Mouse (Mus musculus): ENCODE results near the gene Katnal1. TPM values are rescaled to one million over a fixed set of nuclear protein-coding genes. Genes with fewer than 3 reads are reported as not detected.

Gene Katnal1
- total RNA-seq, 2 experiments from 2014 or later, result 53.5 to 57.3 TPM

DNA sequence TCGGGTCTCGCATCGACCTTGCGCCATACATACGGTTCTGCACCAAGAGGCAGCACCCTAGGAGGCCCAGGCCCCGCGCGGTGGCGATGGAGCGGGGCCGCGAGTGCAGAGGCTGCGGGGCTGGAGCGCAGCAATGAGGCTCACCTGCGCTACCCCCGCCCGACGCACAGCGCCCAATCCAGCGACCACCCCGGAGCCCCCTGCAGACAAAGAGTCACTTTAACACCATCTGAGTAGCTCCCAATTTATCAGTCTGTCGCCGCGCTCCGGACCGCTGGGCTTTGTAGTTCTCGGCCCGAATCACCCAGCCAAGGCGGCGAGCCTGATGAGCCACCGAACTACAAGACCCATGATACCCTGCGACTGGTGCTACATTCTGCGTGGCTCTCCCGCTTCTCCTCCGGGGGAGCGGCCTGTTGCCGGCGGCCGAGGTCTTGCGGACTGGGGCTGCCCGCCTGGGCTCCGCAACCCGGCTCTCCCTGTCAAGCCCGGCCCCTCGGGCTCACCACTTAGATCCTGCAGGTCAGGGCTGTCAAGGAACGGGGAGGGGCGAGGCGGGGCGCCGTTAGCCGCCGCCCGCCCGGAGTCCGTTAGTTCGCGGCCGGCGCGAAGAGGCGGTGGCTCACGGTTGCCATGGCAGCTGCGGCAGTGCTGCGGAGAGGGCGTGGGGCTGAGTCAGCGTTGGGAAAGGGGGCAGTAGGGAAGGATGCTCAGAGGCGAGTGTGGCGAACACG is 571 bp downstream of the Katnal1 start:
- intact Hi-C loops (cut with DNase I), result no loop called here
- DNase-seq, result peak; percentile 96

DNA sequence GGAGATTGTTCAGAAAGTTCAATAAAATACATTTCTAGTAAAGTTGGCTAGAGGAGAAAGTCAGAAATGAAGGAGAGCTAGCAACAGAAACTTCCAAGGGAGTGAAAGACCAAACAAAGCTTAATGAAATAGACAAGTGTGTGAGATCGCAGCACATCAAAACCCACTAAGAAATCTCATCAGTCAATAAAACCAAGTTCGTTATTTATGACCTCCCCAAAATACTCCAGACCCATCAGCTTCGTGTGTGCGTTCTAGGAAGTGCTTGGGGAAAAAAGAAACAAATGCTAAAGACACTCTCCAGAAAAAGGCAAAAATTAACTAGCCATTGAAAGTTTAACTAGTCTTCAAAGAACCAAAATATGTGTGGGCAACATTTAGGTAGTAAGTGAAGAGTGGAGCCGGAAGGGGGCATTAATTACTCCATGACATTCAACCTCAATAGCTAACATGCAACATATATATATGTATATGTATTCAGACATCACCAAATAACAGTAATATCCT is 1.4 kb downstream of the Katnal1 start:
- DNase-seq, result no peak
- intact Hi-C loops (cut with DNase I), result no loop called here

DNA sequence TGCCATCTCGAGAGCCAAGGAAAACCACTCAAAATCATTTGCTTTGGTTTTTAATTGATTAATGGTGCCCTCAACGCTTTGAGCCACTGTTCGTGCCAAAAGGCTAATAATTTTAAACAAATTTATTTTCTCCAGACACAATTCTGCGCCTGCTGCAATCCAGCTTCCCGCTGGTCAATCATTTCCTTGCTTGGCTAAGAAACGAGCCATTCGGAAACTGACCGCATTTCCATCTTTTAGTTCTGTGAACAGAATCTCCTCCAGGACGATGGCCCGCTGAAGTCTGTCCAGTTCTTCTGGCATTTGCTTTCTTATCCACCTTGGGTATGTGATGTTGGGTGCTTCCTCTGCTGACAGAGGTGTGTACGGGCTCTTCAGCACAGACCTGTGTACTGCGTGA is 4.5 kb downstream of the Katnal1 start:
- intact Hi-C loops (cut with DNase I), result no loop called here
- DNase-seq, result no peak

DNA sequence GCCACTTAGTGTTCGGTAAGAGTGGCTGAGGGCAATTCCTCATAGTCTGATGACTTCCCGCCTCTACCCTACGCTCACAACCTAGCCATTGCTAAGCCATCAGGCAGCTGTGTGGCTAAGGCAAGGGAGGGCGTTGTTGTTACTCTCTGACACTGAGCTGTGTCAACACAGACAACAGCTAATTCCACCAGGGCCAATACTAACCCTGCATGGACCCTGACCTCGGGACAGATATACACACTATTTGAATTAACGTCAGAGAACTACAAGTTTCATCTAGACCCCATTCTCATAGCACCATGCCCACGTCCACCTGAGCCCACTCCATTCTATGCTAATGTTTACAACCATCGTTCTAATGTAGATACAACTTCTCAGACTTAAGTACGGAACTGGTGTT is 5.1 kb downstream of the Katnal1 start:
- DNase-seq, result no peak
- intact Hi-C loops (cut with DNase I), result no loop called here

DNA sequence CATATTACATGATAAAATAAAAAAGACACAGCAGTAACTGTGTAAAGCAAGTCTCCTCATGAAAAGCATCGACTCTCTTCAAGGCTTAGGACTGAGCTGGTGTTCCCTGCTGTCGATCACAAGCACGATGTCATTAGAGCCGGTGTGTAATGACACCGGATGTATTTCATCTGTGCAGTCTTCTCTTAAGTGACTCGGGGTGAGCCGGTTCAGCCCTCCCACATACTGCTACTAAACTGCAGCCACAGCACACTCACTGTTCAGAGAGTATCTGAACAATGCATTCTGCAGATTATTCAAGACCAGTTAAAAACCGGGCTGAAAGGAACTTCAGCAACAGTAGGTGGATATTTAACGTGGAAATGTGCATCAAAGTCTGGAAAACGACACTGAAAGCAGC is 5.7 kb downstream of the Katnal1 start:
- DNase-seq, result no peak

DNA sequence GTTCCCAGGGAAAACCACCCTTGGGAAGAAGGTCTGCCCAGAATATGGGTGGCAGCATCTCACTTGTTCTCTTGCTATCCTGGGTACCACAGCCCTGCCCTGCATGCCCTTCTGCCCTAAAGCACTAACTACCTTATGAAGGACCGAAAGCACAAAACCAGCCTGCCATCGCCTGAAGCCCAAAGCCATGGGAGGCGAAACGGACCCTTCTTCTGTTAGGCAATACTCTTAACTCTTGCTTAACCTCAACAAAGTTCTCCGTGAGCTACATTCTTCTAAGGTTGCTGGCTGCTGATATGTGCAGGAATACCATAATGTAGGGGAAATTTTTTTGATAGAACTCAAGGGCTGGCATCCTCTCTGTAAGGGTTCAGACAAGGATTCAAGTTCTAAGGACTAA is 6.3 kb downstream of the Katnal1 start:
- intact Hi-C loops (cut with DNase I), result no loop called here
- no peak for DNase-seq

More for the DNA sequence above, 5.7 kb downstream of the Katnal1 start:
- intact Hi-C loops (cut with DNase I), result no loop called here

DNA sequence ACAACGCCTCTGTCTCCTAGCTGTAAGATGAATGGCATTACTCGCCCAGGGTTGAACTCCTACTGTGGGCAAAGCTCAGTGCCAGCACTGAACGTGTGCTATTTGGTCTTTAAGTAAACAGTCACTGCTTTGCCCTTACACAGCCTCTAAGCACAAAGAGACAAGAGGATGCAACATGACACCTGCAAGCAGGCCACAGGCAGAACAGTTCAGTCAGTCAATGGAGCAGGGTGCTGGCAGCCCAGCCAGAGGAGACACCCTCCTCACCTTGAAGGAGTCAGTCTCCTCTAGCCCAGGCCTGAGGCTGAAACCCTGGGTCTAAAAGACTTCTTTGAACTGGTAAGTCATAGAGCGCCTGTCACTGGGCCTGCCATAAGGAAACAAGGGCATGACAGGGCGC is 11.1 kb downstream of the Katnal1 start:
- intact Hi-C loops (cut with DNase I), result no loop called here
- no peak for DNase-seq

DNA sequence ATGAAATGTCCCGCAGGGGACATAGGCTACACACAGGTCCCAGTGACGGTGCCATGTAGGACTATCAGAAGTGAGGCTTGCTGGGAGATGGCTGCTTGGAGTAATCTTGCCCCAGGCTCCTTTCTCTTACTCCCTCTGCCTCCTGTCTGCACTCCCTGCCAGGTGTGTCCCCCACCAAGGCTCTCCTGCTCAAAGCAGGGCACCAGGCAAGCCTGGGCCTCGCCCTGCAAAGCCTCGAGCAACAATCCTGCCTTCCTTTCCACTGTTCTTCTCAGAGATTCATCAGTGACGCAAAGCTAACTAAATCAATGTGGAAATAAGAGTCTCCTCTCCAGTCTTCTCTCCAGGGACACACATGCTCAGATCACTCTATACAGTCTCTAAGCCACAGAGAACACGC is 12.3 kb downstream of the Katnal1 start:
- intact Hi-C loops (cut with DNase I), result no loop called here
- no peak for DNase-seq

DNA sequence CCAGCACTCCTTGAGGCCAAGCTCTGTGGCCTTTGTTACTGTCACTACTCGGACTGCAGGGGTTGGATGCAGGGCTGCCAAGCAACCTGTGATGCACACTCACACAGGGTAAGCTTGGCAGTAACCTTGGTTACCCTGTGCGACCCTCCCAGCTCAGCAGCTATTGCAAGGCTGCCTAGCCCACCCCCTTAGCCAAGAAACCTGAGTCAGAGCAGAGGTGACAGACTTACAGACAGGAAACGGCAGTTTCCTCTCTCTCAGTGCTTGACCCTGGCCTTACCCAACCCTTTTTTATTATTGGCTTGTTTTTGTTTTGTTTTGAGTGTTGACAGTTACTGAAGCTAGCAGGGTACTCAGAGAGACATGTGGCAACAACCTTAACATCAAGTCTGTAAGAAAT is 16.9 kb downstream of the Katnal1 start:
- intact Hi-C loops (cut with DNase I), result no loop called here
- DNase-seq, result no peak

DNA sequence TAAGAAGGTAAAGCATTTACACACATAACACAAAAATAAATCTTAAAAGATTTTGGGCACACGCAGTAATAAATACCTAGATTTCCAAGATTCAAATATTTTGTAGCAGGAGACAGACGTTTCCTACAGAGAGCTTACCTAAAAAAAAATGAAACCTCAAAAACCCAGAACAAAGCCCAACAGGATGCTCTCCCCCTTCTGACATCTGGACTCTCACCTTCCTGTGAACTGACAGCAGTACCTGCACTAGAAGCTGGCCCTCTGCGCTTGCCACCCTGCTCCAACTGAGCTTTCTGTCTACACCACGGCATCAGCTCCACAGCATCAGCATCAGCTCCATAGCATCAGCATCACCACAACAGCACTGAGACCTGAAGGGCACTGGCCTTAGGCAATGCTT is 19.1 kb downstream of the Katnal1 start:
- intact Hi-C loops (cut with DNase I), result no loop called here
- no peak for DNase-seq

DNA sequence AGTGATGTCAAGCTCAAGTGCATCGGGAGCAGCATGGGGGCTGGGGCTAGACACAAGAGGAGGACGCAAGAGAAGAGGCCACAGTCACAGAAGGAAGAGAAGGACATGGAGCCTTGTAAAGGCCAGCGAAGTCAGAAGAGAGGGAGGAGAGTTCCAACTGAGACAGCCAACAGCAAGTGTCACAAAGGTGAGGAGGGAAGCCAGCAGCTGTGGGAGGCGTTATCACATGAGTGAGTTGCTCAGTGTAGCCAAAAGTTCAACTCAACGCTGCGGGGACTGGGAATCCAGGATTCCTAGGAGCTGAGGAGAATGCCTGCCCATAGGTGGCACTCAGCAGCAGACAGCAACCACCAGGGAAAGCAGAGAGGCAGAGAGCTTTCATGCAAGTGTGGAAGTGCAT is 19.7 kb downstream of the Katnal1 start:
- intact Hi-C loops (cut with DNase I), result loop anchor here (10.0 kb wide), 1 partner anchor 145 kb away; no protein-coding TSS in a partner anchor

DNA sequence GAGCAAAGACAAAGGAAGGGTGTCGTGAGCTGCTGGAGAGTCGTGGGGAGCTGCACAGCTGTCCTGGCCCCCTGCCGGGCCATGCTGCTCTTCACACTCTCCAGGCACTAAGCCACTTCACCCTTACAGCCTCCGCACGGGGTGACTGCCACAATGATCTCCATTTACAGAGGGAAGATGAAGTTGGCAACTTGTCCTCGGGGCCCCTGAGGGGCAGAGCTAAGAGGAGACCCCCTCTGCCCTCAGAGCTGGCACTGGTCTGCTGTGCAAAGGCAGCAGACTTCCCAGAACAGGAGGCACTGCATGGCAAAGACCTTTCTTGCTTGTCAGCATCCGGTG is 20.1 kb downstream of the Katnal1 start:
- intact Hi-C loops (cut with DNase I), result loop anchor here (10.0 kb wide), 1 partner anchor 146 kb away; no protein-coding TSS in a partner anchor
- DNase-seq, result peak; percentile 59

More for the DNA sequence above, 19.7 kb downstream of the Katnal1 start:
- DNase-seq, result peak; percentile 19

DNA sequence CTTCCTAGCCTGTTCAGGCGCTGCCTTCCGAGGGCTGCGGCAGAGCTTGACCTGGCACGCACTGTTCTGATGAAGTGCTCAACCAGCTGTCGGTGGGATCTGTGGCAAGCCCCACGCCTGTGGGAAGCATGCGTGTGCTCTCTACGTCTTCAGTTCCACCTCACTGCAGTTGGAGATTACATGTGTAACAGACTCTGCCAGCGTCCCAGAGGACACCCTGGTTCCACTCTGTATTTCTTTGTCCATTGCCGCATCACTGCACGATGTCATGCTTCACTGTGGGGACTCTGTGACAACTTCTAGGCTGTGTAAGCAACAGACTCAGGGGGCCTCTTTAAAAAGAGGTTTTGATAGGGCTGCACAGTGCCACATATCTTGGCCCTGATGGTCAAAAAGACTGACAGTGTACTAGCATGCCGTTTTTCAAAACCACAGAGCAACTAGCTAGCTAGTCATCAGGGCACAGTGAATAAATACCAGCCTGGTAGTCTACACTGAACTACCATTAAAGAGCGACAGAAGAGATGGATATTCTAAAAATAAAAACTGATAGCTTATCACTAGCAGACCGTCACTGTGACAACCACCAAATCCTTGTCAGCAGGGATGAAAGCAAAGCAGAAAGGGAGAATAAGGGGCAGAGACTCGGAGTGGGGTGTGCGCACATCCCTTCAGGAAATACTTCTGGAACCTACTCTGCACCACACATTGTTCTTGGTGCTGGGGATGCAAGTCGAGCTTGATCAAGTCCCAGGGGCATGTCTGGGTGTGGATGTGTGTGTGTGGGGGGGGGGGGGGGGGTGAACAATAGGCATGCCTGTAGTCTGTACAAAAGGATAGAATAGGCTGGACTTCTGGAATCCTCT is 20.7 kb downstream of the Katnal1 start:
- DNase-seq, result peak; percentile 15
- intact Hi-C loops (cut with DNase I), result loop anchor here (10.0 kb wide), 1 partner anchor 146 kb away; no protein-coding TSS in a partner anchor

DNA sequence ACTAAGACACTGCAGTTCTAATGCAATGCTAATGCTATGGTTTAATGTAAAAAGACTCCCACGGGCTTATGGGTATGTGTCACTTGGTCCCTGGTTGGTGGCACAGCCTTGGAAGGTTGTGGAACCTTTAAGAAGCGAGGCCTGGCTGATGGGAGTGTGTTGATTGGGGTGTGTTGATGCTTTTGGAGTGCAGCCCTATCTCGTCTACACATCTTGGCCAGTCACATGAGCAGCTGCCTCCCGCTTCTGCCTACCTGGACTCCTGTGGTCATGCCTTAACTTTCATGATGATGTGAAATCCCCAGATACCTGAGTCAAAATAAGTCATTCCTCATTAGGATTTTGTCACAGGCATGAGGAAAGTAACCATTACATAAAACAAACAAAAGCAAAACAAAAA is 22.8 kb downstream of the Katnal1 start:
- intact Hi-C loops (cut with DNase I), result loop anchor here (10.0 kb wide), 1 partner anchor 148 kb away; no protein-coding TSS in a partner anchor
- DNase-seq, result no peak

DNA sequence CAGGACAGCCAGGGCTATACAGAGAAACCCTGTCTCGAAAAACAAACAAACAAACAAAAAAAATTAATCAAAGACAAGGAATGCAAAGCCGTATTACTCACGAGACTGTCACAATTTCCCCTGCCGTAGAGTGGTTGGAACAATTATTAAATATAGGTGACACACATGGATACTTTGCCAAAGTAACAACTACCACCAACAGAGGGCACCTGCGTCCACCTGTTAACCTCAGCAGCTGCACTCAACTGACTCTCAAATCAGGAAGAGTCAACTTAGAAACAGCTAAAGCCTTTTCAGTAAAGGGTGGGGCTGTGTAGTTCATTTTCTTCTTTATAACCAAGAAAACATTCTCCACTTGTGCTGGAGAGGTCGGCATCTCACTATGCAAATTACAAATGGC is 24.3 kb downstream of the Katnal1 start:
- intact Hi-C loops (cut with DNase I), result loop anchor here (10.0 kb wide), 1 partner anchor 150 kb away; no protein-coding TSS in a partner anchor
- no peak for DNase-seq

DNA sequence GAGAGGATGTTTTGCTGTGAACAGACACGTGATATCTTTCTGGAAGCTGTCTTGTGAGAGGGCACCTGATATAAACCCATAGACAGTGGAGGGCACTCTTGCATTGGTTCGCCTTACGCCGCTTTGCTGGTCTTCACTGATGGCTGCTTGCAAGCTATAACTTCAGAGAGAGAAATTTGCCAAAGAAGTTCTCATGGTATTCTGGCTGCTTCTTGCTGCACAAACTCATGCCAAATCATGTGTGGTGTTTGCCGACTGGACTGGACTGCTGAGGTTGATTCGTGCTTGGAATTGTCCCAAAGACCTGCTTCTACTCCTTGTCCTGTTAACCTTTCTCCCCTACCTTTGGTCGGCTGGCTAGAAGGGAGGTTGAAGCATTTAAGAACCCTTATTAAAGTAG is 29.8 kb downstream of the Katnal1 start:
- intact Hi-C loops (cut with DNase I), result no loop called here

DNA sequence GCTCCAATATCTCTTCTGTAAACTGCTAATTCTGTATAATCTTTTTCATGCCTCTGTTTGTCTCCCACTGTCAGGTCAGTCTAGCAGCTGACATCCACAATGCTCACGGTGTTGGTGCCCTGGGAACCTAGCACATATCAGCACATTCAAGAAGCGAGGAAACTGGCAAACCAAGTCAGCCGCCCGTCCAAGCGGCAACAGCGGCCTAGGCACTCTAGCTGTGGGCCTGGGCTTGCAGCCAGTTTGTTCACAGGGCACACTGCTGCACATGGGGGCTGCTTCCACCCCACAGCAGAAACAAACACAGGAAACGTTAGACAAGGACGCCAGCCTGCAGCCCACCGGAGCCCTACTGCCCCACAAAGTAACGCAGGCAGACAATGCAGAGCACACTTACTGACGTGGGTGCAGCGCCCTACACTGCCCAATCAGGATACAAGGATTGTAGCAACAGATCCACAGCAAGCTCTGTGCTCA is 31.1 kb downstream of the Katnal1 start:
- peak; percentile 53 for DNase-seq
- intact Hi-C loops (cut with DNase I), result no loop called here

More for the DNA sequence above, 29.8 kb downstream of the Katnal1 start:
- DNase-seq, result no peak

DNA sequence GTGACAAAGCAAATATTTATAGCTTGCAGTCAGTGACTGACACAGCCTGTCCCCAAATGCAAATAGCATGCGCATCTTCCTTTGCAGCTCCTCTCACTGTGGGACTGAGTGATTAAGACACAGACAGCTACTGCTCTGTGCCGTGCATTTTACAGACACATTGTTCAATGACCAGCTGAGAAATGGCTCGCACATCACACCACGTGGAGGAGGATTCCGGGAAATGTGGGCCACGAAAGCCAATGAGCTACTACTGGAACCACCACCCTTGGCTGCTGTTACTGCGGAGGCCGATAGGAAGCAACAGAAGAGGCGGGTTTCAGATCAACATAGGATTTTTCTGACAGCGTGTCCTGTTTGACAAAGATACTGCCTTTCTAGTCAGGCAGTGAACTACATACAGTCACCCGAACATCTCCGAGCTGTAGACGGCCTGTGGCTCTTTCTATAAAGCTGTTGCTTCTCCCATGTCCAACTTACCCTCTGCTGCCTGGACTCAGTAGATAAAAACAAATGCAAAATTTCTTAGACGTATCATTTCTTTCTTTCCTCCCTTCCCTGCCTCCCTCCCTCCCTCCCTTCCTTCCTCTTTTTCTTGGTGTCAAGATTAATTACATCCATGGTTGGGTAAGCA is 31.9 kb downstream of the Katnal1 start:
- intact Hi-C loops (cut with DNase I), result no loop called here
- DNase-seq, result peak; percentile 21

DNA sequence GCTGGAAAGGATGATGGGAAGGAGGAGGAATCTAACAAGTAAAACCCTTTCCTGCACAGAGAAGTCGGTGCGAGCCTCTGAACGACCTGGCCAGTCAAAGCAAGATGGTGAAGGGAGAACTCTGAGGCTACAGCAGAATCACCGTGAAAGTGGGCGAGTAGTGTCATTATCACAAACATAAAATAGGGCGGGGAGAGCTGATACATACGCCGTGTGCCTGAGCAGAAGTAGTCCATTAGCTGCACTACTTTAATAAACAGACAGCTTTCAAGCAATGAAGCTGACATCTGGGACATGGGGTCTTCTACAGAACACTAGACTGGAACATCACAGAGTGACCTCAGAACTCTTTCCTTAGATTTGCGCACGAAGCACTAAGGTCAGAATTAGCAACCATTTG is 32.6 kb downstream of the Katnal1 start:
- no peak for DNase-seq
- intact Hi-C loops (cut with DNase I), result no loop called here

DNA sequence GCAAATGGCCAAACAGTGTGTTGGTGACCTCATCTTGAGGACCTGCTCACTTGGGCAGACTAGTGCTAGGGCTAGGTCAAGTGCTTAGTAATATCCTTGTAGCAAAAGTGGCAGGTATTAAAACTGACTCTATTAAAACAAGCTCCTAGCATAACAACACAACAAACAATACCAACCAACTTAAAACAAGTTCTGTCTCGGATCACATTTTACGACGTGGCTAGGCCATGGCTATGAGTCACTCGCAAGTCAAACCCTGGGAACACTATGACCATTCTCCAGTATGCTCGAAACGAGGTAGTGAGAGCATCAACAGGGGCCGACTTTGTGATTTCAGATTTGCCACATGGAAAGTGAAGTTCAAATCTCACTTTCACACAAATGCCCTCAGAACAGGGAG is 33.3 kb downstream of the Katnal1 start:
- intact Hi-C loops (cut with DNase I), result no loop called here

DNA sequence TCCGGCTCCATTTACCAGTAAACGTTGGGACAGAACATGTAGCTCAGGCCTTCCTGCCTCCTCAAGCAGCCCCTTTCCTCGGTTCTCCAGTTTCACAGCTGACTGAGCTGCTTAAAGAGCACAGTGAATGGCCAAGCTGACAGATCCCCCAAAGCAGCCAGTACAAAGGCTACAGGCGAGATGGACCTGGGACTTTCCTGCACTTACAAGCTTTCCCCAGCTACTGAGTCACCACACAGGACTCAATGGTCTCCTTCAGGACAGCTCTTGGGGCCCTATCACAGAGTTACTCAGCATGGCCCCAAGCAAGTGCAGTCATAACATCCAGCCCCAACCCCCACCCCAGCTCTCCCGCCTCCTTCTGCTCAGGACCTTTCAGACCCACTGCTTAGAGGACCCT is 34.1 kb downstream of the Katnal1 start:
- intact Hi-C loops (cut with DNase I), result no loop called here
- DNase-seq, result no peak

More for the DNA sequence above, 33.3 kb downstream of the Katnal1 start:
- no peak for DNase-seq
